Mouse (Mus musculus) c-Kit-negative CD71-positive TER-119-positive erythroid progenitor cells, embryonic 14.5 days (primary cell): Measurements from ENCODE around the gene Lrrc75b.

Experiments
- DNase-seq: peaks from one replicate; pipeline ENCODE4 v3.0.0-alpha.2; 2013; ENCODE audit warnings: low read depth, low spot score

Lrrc75b gene

GRCm38 (mm10) chr10:75559676-75560548 lies at the start of gene Lrrc75b:
Gene Lrrc75b (minus strand): TSS chr10:75560330.
- no peak for DNase-seq

- DNase-seq = no peak
These were observed 48.8 kb upstream of the Lrrc75b start for GRCm38 (mm10) chr10:75608975-75609374.

DNA sequence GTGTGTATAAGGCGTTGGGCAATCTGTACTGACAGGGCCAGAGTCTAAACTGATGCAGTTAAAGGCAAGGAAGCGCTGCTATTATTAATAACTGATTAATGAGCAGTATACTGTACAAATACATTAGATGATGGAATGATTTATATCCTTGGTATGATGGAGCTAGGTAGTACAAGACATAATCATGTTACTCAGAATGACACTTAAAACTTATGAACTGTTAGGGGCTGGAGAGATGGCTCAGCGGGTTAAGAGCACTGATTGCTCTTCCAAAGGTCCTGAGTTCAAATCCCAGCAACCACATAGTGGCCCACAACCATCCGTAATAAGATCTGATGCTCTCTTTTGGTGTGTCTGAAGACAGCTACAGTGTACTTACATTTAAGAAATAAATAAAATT lies 47.1 kb upstream of the Lrrc75b start:
- no peak for DNase-seq

DNA sequence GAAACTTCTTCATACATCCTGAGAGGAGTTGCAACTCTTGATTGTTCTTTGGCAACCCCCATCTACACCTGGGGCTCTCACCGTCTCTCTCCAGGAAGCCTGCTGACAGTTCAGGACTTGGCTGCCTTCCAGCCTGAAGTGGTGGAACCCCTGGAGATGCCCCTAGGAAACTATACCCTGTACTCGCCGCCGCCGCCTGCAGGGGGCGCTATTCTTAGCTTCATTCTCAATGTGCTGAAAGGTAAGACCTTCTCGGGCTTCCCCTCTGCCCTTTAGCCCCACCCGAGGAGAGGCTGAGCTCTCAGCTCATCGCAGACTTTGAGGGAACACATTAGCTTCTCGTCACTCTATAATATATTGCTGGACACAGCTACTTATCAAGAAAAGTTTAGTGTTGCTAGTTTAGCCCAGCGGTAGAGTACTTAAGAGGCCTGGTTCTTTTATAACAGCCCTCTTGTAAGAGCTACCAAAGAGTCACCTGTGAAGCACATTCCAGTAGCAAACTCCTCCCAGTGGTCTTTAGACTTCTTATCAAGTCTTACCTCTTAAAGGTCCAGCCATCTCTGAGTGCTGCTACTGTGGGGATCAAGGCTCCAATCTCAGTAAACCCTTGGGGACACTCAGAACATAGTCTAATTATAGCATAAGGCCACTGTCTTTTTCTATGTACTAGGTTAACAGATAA lies 45.2 kb upstream of the Lrrc75b start:
- no peak for DNase-seq

DNA sequence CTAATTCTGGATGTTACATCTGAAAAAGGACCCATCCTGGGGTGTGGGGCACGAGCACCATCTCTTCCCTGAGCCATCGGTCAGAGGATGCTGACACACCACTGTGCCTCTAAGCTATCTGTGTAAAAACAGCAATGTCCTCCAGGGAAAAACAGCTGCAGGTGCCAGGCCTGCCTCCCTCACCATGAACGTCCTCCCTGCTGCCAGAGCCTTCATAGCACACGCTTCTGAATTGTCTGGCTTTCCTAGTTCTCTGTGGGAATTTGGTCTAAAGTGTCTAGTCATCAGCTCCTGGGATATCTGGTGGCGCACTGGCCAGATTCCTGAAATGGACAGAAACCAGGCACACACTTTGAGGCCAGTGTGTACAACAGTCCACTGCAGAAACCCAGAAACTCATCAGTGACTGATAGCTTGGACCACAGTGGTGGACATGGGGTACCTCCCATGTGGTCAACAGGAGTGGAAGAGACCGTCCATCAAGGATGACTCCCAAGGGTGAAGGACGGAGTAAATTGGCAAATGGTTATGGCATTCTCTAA lies 40.1 kb upstream of the Lrrc75b start:
- no peak for DNase-seq

DNA sequence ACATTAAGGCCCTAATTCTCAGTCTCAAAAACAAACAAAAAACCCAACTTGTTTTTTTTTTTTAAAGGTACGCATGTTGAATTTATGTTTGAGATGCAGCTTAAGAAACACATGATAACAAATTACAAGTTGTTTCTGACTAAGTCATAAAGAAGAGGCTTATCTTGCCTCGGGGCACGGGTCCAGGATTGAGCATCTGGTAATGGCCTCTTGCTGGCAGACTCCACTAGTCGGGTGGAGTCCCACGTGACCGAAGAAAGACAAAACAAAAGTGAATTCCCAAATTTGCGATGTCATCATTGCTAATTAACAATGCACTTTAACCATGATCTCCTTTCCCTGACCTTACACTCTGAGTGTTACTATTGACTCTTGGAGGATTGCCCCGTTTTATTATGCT lies 35.9 kb upstream of the Lrrc75b start:
- DNase-seq = no peak

- no peak for DNase-seq
These were observed 32.5 kb upstream of the Lrrc75b start for GRCm38 (mm10) chr10:75592585-75592984.

DNA sequence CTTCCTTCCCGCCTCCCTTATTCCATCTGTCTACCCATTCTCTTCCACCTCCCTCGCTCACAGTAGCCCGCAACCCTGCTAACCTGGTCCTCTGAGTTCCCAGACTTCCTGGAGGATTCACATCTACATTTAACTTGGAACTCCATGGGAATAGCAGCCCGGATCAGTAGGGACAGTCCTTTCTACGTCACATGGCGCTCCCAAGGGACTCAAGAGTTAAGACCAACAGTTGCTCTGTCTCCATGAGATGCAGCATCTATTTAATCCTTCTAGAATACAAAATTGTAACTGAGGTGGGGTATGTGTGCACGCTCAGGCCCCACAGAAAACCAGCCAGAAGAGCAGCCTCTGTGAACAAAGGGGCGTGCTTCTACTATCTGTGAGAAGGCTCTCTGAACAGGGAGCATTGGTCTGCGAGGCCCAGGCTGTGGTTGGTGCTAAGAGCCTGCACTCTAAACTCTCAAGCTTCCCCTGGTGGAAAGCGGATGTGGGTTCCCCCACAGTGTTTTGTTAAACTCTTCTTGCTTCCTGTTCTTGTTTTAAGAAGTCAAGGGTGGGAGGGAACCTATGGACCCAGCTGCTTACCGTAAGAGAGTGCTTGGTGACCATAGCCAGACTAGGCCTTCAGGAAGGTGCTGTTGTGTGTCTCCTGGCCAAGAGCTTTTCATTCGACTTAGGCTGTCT lies 31.2 kb upstream of the Lrrc75b start:
- no peak for DNase-seq

- DNase-seq = no peak
These were observed 29.5 kb upstream of the Lrrc75b start for GRCm38 (mm10) chr10:75589651-75590050.

DNA sequence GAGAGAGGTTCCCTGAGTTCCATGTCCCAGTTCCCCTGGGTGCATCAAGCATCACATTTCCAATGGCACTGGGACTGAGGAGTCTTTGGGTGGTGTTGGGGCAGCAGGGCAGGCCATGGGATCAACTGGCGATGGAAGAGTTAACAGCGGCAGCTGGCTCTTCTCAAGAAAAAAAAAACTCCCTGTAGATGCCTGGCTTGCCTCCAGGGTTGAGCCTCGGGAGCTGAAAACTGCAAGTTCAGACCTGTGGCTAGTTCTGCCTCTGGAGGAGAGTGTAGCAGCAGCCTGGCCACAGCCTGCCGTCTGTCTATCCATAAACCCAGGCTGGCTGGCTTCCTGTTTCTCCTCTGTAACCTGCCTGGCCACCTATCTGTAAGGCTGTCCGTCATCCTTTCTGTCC lies 29.0 kb upstream of the Lrrc75b start, which contains the start of gene Ggt5:
Gene Ggt5 (plus strand): TSS at position 212 of the 400 bp plus-strand sequence.
- DNase-seq = no peak

- DNase-seq = no peak
These were observed 28.2 kb upstream of the Lrrc75b start for GRCm38 (mm10) chr10:75588336-75588735.

DNA sequence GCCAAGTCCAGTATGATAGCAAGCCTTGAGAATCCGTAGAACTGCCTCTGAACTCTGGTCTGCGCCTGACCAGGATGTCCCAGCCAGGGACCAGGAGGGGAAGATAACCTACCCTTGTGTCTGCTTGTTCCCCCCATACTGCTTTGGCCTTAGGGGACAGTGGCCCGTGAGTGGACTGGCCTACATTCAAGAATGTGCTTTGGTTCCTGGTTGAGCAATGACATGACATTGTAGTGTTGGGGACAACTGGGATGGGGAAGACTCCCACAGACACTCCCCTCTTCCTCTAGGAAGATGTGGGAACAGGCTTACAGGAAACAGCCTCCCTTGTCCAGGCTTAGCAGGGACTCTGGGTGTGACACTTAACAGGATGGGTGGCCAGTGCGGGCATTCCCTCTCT lies 27.7 kb upstream of the Lrrc75b start:
- no peak for DNase-seq

- no peak for DNase-seq
These were observed 26.4 kb upstream of the Lrrc75b start for GRCm38 (mm10) chr10:75586553-75586879.

- DNase-seq = peak; percentile 66
These were observed 25.9 kb upstream of the Lrrc75b start for GRCm38 (mm10) chr10:75585876-75586552.

GRCm38 (mm10) chr10:75579129-75579528 lies 19.0 kb upstream of the Lrrc75b start:
- no peak for DNase-seq

- DNase-seq = no peak
These were observed 13.8 kb upstream of the Lrrc75b start for GRCm38 (mm10) chr10:75573965-75574364.

DNA sequence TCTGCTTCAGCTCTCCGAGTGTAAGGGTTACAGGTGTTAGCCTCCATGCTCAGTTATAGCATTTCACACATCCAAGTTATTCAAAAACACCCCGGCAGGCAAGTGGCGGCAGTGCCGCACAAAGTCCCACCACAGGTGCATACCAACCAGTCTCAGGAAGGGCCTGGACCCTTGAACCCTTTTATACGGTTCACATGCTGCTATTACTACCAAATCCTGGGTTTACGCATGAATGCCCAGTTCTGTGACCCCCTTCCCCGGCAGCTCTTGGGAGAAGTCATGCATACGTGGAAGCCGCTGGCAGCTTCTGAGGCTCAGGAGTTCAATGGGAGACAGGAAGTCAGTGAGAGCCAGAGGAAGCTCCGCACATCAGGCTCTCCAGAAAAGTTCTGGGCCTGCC lies 13.1 kb upstream of the Lrrc75b start:
- DNase-seq = no peak

DNA sequence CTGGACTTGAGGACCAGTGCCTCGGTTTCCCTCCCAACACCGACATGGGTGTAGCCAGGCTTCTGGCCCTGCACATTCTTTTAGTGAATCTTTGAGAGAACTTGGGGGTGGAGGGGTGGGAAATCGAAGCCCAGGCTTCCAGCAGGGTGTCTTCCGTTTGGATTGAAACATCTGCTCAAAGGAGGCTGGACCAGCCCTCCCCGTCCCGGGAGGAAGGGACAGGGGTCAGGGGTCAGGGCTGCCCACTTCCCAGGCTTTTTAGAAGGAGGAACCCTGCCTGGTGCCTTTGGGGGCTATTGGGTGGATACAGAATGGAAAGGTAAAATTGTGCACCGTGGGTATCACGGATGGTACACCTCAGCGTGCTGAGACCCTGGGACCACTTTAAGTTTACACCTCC lies 11.8 kb upstream of the Lrrc75b start:
- DNase-seq = no peak

GRCm38 (mm10) chr10:75570981-75571657 lies 11.0 kb upstream of the Lrrc75b start:
- DNase-seq = no peak

DNA sequence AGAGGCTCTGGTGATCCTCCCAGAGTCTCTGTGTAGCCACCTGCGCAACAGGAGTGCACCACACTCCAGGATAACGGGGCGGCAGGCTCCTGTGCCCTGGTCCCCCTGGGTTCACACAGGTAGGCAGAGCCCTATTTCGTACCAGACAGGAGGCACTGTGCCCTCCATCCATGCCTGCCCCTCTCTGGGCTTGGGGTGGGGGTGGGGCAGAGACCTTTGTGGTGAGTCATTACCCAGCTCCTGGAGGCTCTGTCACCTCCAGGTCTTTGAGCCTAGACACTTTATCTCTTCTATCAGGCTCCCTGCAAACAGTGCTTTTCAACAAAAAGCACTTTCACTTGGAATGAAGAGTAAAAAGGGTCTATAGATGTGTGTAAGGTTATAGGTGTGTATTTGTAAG lies 8.7 kb upstream of the Lrrc75b start:
- DNase-seq = no peak

- no peak for DNase-seq
These were observed 8.3 kb upstream of the Lrrc75b start for GRCm38 (mm10) chr10:75568441-75568840.
